Mouse (Mus musculus) liver, adult 2 months (tissue): ENCODE measurements around the gene Tns4.

Experiments
- CTCF ChIP-seq: fragments of 200-500 bp; IDR thresholded peaks from 2 replicates; pipeline ENCODE4 v1.5.1; 2011; ENCODE audit warnings: low read depth, low read length, control low read depth
- POLR2A ChIP-seq: fragments of 200-500 bp; IDR thresholded peaks from 2 replicates; pipeline ENCODE4 v1.6.1; 2011; ENCODE audit warnings: low read length, control low read depth; ENCODE audit not compliant: insufficient read depth; ENCODE audit errors: extremely low read depth

- TF ChIP-seq CTCF (no peak), POLR2A (no peak)
These were observed 13.6 kb upstream of the Tns4 start for GRCm38 (mm10) chr11:99102575-99103270.
